ENCODE assay signal across 24 mouse cellular contexts in genomic region chr13:34709566-34709965, GRCm38 (mm10). TPM values are rescaled to one million over a fixed set of nuclear protein-coding genes. Genes with fewer than 3 reads are reported as not detected.
DNase-seq lines count a peak whose midpoint lies in the region; ATAC-seq and TF ChIP-seq lines count a peak whose summit lies in the region.
"Had no signal": no experiment of that assay in that cellular context is flagged by ENCODE, and none has a peak within 500 bp of the region (broad histone marks: within the 10 kb centered on the region; RNA-seq: fewer than 3 reads in every experiment).

No protein-coding gene starts in this region.

- TF ChIP-seq CTCF in heart, adult 2 months (IDR thresholded peaks at IDR 0.05): no peak
- no peak for TF ChIP-seq CTCF in embryonic fibroblast, embryonic 13.5 days (IDR thresholded peaks at IDR 0.05; ENCODE audit: borderline replicate concordance, insufficient read depth, low read length)

- TF ChIP-seq POLR2A in heart, adult 2 months (IDR thresholded peaks at IDR 0.05; ENCODE audit: insufficient read depth, low read depth, low read length): no peak
- TF ChIP-seq POLR2A in embryonic fibroblast, embryonic 13.5 days (IDR thresholded peaks at IDR 0.05; ENCODE audit: low read depth, low read length): no peak

- H3K36me3 ChIP-seq in heart, adult 2 months (ENCODE audit: control insufficient read depth, insufficient read depth, low read length): no peaks in the 10 kb centered on the region
- H3K36me3 ChIP-seq in kidney, embryonic 15.5 days: no peaks in the 10 kb centered on the region
- H3K36me3 ChIP-seq: forebrain, embryonic 15.5 days; hindbrain, embryonic 15.5 days had no signal

- H3K27ac ChIP-seq in heart, adult 2 months: peak overlapping the region; percentile 40
- 0 out of 2 replicates have a peak overlapping the region, but pooled peaks have one; percentile 41 for H3K27ac ChIP-seq in kidney, embryonic 15.5 days
- peak overlapping the region; percentile 54 for H3K27ac ChIP-seq in embryonic fibroblast, embryonic 13.5 days (ENCODE audit: insufficient read depth, low read length)
- H3K27ac ChIP-seq: forebrain, embryonic 15.5 days; hindbrain, embryonic 15.5 days; kidney, postnatal 0 days; left cerebral cortex, adult 2 months; liver, embryonic 14.5 days had no signal

- no peaks in the 10 kb centered on the region for H3K9me3 ChIP-seq in kidney, embryonic 15.5 days (replicated peaks)
- H3K9me3 ChIP-seq: forebrain, embryonic 15.5 days; hindbrain, embryonic 15.5 days had no signal

- H3K27me3 ChIP-seq in heart, adult 2 months (ENCODE audit: control insufficient read depth, insufficient read depth, low read length): no peaks in the 10 kb centered on the region
- no peaks in the 10 kb centered on the region for H3K27me3 ChIP-seq in kidney, embryonic 15.5 days
- H3K27me3 ChIP-seq: forebrain, embryonic 15.5 days; hindbrain, embryonic 15.5 days had no signal

- no peaks in the 10 kb centered on the region for H3K79me2 ChIP-seq in heart, adult 2 months (replicated peaks; ENCODE audit: control insufficient read depth, insufficient read depth, low read length)

- H3K9ac ChIP-seq in heart, adult 2 months (ENCODE audit: low read depth, low read length): no peak overlapping the region
- H3K9ac ChIP-seq in kidney, embryonic 15.5 days: no peak overlapping the region
- H3K9ac ChIP-seq: forebrain, embryonic 15.5 days; hindbrain, embryonic 15.5 days; liver, embryonic 14.5 days had no signal

- WGBS in heart, adult 2 months: 80% methylated on average over 4 of the region's 4 CpGs
- 86% methylated on average over 4 of the region's 4 CpGs for WGBS in kidney, embryonic 15.5 days

- peaks cover 4% of the 10 kb centered on the region for H3K4me1 ChIP-seq in heart, adult 2 months (ENCODE audit: control insufficient read depth, insufficient read depth, low read length)
- H3K4me1 ChIP-seq in kidney, embryonic 15.5 days: peaks cover 5% of the 10 kb centered on the region; the same call in 1 of the 2 replicates
- H3K4me1 ChIP-seq in embryonic fibroblast, embryonic 13.5 days (ENCODE audit: control insufficient read depth, insufficient read depth, low read length): peaks cover 15% of the 10 kb centered on the region; the same call in 1 of the 2 replicates
- H3K4me1 ChIP-seq: forebrain, embryonic 15.5 days; hindbrain, embryonic 15.5 days had no signal

- no peak for ATAC-seq in kidney, embryonic 15.5 days (replicated peaks; ENCODE audit: low FRiP score)
- ATAC-seq: forebrain, embryonic 15.5 days had no signal

- H3K4me3 ChIP-seq in heart, adult 2 months: no peak overlapping the region
- no peak overlapping the region for H3K4me3 ChIP-seq in kidney, embryonic 15.5 days (replicated peaks)
- no peak overlapping the region for H3K4me3 ChIP-seq in embryonic fibroblast, embryonic 13.5 days (ENCODE audit: insufficient read depth, low read length)
- H3K4me3 ChIP-seq: erythroblast, embryonic 14.5 days; forebrain, embryonic 15.5 days; hindbrain, embryonic 15.5 days; left cerebral cortex, adult 2 months had no signal

- no peak for TF ChIP-seq EP300 in heart, adult 2 months (IDR thresholded peaks at IDR 0.05; ENCODE audit: insufficient read depth, low read depth, low read length)

- DNase-seq in heart, adult 2 months: no peak
- DNase-seq in heart, postnatal 4 days: no peak
- no peak for DNase-seq in kidney, postnatal 14 days
- peak; percentile 64 for DNase-seq in lung, postnatal 36 days
- no peak for DNase-seq in neural tube, embryonic 10.5 days (ENCODE audit: extremely low spot score, low spot score)
- no peak for DNase-seq in spleen, postnatal 10 days (ENCODE audit: low spot score in 2 of 2)

- H3K4me2 ChIP-seq in kidney, embryonic 15.5 days: no peak overlapping the region
- H3K4me2 ChIP-seq: forebrain, embryonic 15.5 days; hindbrain, embryonic 15.5 days had no signal

- intact Hi-C loops in heart, adult 2 months (cut with DNase I): loop anchor here (1.0 to 5.0 kb wide), 3 partner anchors 16 to 75 kb away; partner anchors contain the start of gene Pxdc1

RNA-seq across cellular contexts. Expression of gene Fam50b, which starts 25.1 kb away (rescaled TPM):
- total RNA-seq in heart, adult 2 months (2021): not detected
- 0.18 TPM in 1 of 2 replicates, not detected in the other for polyA plus RNA-seq in heart, adult 2 months (2012; rRNA removed)
- not detected for total RNA-seq in heart, postnatal 4 days (2021)
- polyA plus RNA-seq in kidney, embryonic 15.5 days (2015; fragmentation: Nextera tagmentation; extraction: Ambion mirVana): not detected in 2 replicates
- polyA plus RNA-seq in embryonic fibroblast, embryonic 13.5 days (2011; ENCODE audit: insufficient read length, low read depth, missing spikeins): not detected in 2 replicates
- total RNA-seq: adrenal gland, postnatal 36 days; granulocyte monocyte progenitor cell, adult 5-6 weeks; layer of hippocampus, adult 8-10 months; left cerebral cortex, adult 2 months; megakaryocyte progenitor cell, adult 5-6 weeks had no signal
- polyA plus RNA-seq: C2C12; erythroblast, embryonic 14.5 days; forebrain, embryonic 15.5 days; hindbrain, embryonic 15.5 days; intestine, embryonic 16.5 days; kidney, postnatal 0 days; limb, embryonic 11.5 days; midbrain, embryonic 14.5 days; small intestine, adult 2 months; stomach, embryonic 14.5 days had no signal

RNA-seq across cellular contexts. Expression of gene Pxdc1, which starts 56.3 kb away (rescaled TPM):
- 10 to 100 TPM; 12.9 to 15.4 TPM for total RNA-seq in heart, adult 2 months (2021)
- 12.8 and 13.9 TPM in 2 replicates for polyA plus RNA-seq in heart, adult 2 months (2012; rRNA removed)
- total RNA-seq in heart, postnatal 4 days (2021): 10 to 100 TPM; 24.5 to 25.4 TPM
- 11.8 and 12.0 TPM in 2 replicates for polyA plus RNA-seq in kidney, embryonic 15.5 days (2015; fragmentation: Nextera tagmentation; extraction: Ambion mirVana)
- polyA plus RNA-seq in embryonic fibroblast, embryonic 13.5 days (2011; ENCODE audit: insufficient read length, low read depth, missing spikeins): 22.0 and 23.0 TPM in 2 replicates
- total RNA-seq: granulocyte monocyte progenitor cell, adult 5-6 weeks; megakaryocyte progenitor cell, adult 5-6 weeks had no signal
